Mouse (Mus musculus) erythroblast, embryonic 14.5 days (primary cell): ENCODE data around the gene Tm4sf5. TPM values are rescaled to one million over a fixed set of nuclear protein-coding genes. Genes with fewer than 3 reads are reported as not detected.

Experiments
- H3K27me3 ChIP-seq: 2 replicates; pipeline ENCODE4 v1.6.1; 2012; ENCODE audit warnings: inconsistent platforms; ENCODE audit not compliant: control insufficient read depth
- H3K36me3 ChIP-seq: 2 replicates; pipeline ENCODE4 v1.6.1; 2012; ENCODE audit warnings: mild to moderate bottlenecking, inconsistent platforms; ENCODE audit not compliant: control insufficient read depth
- H3K4me1 ChIP-seq: 2 replicates; pipeline ENCODE4 v1.6.1; 2012; ENCODE audit warnings: inconsistent platforms; ENCODE audit not compliant: control insufficient read depth
- H3K4me3 ChIP-seq: replicated peaks from 2 replicates; pipeline ENCODE3; 2012; ENCODE audit warnings: moderate library complexity, mild to moderate bottlenecking, inconsistent platforms
- H3K9me3 ChIP-seq: 2 replicates; pipeline ENCODE4 v1.6.1; 2012; ENCODE audit warnings: low read length, inconsistent platforms, mixed read lengths; ENCODE audit not compliant: control insufficient read depth
- GATA1 ChIP-seq: IDR thresholded peaks from 2 replicates; pipeline ENCODE4 v1.6.1; 2012; ENCODE audit warnings: low read length, inconsistent platforms, mixed read lengths
- TAL1 ChIP-seq: IDR thresholded peaks from 3 replicates; pipeline ENCODE4 v1.6.1; 2012; ENCODE audit warnings: low read length, inconsistent platforms, mixed read lengths
- polyA plus RNA-seq: library from polyadenylated mRNA; stranded (reverse); fragments of >175 nt; gene quantifications from 2 replicates; pipeline ENCODE4 v1.2.3, GENCODE M21; 2012

Gene Tm4sf5
- polyA plus RNA-seq, 1 experiment: not detected

DNA sequence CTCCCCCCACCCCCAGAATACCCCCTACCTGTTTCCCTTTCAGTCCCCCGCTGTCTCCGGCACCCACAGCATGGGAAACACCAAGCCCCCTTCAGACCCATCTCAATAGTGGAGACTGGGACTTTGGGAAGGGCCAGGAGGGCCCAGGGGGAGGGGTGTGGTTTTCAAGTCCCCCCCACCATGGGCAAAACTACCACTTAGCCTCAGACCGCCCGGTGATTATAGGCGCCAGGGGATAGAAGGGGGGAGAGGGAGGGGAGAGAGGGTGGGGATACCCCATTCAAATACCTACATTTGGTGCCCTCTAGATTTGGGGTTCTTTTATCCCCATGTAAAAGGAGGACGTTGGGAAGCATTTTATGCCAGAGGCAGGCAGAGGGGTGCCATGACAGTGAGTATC, 27.8 kb downstream of the Tm4sf5 start, which contains the start of gene Gm40193:
Gene Gm40193 (minus strand): TSS at position 101 of the 400 bp plus-strand sequence.
- Histone ChIP-seq H3K27me3 (peaks cover 3% of the 10 kb centered on the region; the same call in 1 of the 2 replicates), H3K4me1 (no peaks in the 10 kb centered on the region), H3K4me3 (no peak within 1 kb of the TSS), H3K9me3 (no peaks in the 10 kb centered on the region), H3K36me3 (peaks cover 15% of the 10 kb centered on the region)
- TF ChIP-seq GATA1 (no peak), TAL1 (no peak)

DNA sequence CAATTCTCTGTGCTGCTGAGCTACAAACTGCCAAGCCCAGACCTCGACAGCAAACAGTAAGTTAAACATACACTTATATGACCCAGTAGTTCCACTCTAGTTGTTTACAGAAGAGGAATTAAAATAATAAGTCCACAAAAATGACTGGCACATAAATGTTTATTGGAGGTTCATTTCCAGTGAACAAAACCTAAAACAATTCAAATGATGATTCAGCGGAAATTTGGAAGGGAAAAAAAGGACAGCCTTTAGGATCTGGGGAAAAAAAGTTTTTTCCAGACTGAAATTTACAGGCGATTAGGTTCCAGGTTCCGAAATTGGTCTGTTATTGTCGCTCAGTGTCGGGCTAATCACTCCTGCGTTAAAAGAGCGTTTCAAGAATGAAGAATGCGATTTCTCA, 34.4 kb downstream of the Tm4sf5 start:
- peaks cover 12% of the 10 kb centered on the region for H3K4me1 ChIP-seq
- TF ChIP-seq TAL1 (no peak), GATA1 (no peak)

DNA sequence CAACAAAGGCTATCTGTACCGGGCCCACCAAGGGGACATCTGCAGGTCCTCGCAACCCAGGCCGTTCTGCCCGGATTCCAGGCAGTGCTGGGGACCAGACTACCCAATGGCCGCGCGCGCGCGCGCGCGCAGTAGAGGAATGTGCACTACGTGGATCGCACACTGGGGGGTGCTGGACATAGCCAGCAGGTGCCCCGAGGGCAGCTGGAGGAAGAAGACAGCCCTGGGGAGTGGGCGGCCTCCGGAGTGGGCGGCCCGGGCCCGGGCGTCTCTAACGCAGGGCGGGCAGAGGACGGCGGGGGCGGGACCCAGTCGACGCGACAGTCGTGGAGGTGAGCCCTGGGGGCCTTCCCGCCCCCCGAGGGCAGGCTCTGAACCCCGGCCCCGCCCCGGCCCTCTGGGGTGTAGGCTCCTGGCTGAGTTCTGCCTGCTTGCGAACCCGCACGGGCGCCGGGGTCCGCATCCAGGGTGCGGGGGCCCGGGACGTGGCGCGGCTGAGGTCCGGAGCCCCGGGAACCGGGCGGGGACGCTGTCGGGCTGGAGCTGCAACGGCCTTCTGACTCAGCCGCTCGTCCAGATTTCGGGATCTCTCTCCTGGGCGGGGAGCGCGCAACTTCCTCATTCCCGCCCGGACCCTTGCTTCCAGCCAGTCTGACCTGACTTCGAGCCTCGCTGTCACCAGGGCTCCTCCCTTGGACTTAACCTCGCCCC, 35.0 kb downstream of the Tm4sf5 start, which contains the start of gene Pld2:
Gene Pld2 (plus strand): TSS at position 188 of the 711 bp plus-strand sequence.
- TF ChIP-seq GATA1: no peak
- no peak for TF ChIP-seq TAL1
- peak within 1 kb of the TSS; percentile 54 for H3K4me3 ChIP-seq
- peaks cover 12% of the 10 kb centered on the region for H3K4me1 ChIP-seq
- H3K9me3 ChIP-seq: no peaks in the 10 kb centered on the region
- H3K27me3 ChIP-seq: peaks cover 48% of the 10 kb centered on the region
- H3K36me3 ChIP-seq: no peaks in the 10 kb centered on the region

More for the DNA sequence above, 34.4 kb downstream of the Tm4sf5 start:
- Histone ChIP-seq H3K9me3 (no peaks in the 10 kb centered on the region), H3K27me3 (peaks cover 45% of the 10 kb centered on the region), H3K4me3 (peak overlapping the region; percentile 54), H3K36me3 (no peaks in the 10 kb centered on the region)

- Histone ChIP-seq H3K27me3 (peaks cover 48% of the 10 kb centered on the region), H3K4me3 (no peak overlapping the region), H3K9me3 (no peaks in the 10 kb centered on the region), H3K4me1 (peaks cover 12% of the 10 kb centered on the region), H3K36me3 (no peaks in the 10 kb centered on the region)
- TF ChIP-seq TAL1: no peak
- no peak for TF ChIP-seq GATA1
Measured at GRCm38 (mm10) chr11:70540928-70541327, 35.9 kb downstream of the Tm4sf5 start.

- Histone ChIP-seq H3K27me3 (peaks cover 48% of the 10 kb centered on the region), H3K9me3 (no peaks in the 10 kb centered on the region), H3K36me3 (no peaks in the 10 kb centered on the region), H3K4me1 (peaks cover 12% of the 10 kb centered on the region), H3K4me3 (no peak overlapping the region)
- TF ChIP-seq GATA1 (no peak), TAL1 (no peak)
Measured at GRCm38 (mm10) chr11:70541415-70541814, 36.4 kb downstream of the Tm4sf5 start.

DNA sequence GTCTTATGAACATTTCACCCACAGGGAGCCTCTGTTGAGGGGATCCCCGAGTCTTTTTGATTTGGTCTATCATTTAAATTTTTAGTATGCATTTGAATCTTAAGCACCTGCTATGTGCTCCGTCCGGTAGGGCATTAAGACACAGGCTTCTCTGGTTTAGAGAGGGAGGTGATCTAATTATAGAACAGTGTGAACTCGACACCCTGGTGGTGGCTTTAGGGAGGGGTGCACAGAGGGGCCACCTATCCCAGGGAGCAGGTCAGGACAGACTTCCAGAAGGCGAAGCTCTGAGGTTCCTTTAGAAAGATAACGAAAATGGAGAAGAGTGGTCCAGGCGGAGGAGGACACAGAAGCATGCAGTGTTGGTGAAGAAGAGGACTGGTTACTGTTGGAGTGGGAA, 39.5 kb downstream of the Tm4sf5 start:
- Histone ChIP-seq H3K4me1 (peaks cover 12% of the 10 kb centered on the region), H3K4me3 (no peak overlapping the region), H3K36me3 (no peaks in the 10 kb centered on the region), H3K9me3 (no peaks in the 10 kb centered on the region), H3K27me3 (peaks cover 39% of the 10 kb centered on the region)
- TF ChIP-seq GATA1: no peak
- TF ChIP-seq TAL1: no peak

DNA sequence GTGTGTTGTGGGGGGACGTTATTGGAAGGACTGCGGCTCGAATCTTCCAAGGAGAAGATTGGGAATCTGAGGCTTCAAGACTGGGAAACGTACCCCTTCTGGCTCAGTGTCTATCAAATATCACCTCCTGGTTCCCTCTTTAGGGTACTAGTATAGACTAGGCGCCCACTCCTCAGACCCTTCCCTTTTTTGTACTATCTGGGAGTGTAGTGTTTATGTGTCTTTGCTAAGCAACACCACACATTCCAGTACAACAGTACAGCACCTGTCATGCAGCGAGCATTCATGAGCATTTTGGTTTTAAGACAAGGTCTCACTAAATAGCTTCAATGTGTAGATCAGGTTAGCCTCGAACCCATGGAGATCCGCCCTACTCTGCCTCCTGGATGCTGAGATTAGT, 46.5 kb downstream of the Tm4sf5 start:
- TF ChIP-seq GATA1: no peak
- no peak for TF ChIP-seq TAL1
- H3K36me3 ChIP-seq: no peaks in the 10 kb centered on the region; the same call in 1 of the 2 replicates
- peaks cover 12% of the 10 kb centered on the region for H3K27me3 ChIP-seq
- no peak overlapping the region for H3K4me3 ChIP-seq
- H3K4me1 ChIP-seq: no peaks in the 10 kb centered on the region
- no peaks in the 10 kb centered on the region for H3K9me3 ChIP-seq

- Histone ChIP-seq H3K27me3 (peaks cover 12% of the 10 kb centered on the region), H3K36me3 (no peaks in the 10 kb centered on the region; the same call in 1 of the 2 replicates), H3K4me3 (no peak overlapping the region), H3K9me3 (no peaks in the 10 kb centered on the region), H3K4me1 (no peaks in the 10 kb centered on the region)
- no peak for TF ChIP-seq GATA1
- TF ChIP-seq TAL1: no peak
Measured at GRCm38 (mm10) chr11:70553940-70554339, 48.9 kb downstream of the Tm4sf5 start.

DNA sequence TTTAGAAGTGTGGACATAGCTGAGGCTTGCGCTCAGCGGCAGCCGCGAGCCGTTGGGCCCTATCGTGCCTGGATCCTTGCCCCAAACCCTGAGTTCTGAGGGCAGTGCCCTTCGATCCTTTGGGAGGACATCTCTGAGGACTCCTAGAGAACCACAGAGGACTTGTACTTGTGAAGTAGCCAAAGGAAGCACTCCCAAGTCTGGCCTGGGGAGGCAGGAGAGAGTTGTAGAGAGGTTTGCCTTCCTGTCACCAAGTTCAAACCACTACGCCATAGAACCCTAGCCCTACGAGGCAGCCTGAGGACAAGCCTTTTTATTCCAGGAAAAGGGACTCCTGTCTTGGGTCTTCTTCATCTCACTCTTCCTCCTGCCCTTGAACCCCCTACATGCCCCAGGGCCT, 52.5 kb downstream of the Tm4sf5 start:
- Histone ChIP-seq H3K4me3 (no peak overlapping the region), H3K9me3 (no peaks in the 10 kb centered on the region), H3K27me3 (peaks cover 12% of the 10 kb centered on the region), H3K4me1 (peaks cover 8% of the 10 kb centered on the region), H3K36me3 (no peaks in the 10 kb centered on the region; the same call in 1 of the 2 replicates)
- TF ChIP-seq TAL1: no peak
- TF ChIP-seq GATA1: no peak

Other genes with a start within 250 kb of the Tm4sf5 start
- gene Alox12, start 249.9 kb upstream of the Tm4sf5 start, polyA plus RNA-seq: 0.03 and 0.05 TPM in 2 replicates
- not detected in 2 replicates for gene Alox12e, start 182.6 kb upstream of the Tm4sf5 start, polyA plus RNA-seq
- gene Alox15, start 153.2 kb upstream of the Tm4sf5 start, polyA plus RNA-seq: 0.03 TPM in 1 of 2 replicates, not detected in the other
- gene Pelp1, start 95.2 kb upstream of the Tm4sf5 start, polyA plus RNA-seq: 2.9 and 3.5 TPM in 2 replicates
- gene Arrb2, start 72.6 kb upstream of the Tm4sf5 start, polyA plus RNA-seq: 7.9 and 11.5 TPM in 2 replicates
- gene Med11, start 53.3 kb upstream of the Tm4sf5 start, polyA plus RNA-seq: 1.1 and 2.3 TPM in 2 replicates
- gene Zmynd15, start 45.8 kb upstream of the Tm4sf5 start, polyA plus RNA-seq: 0.02 TPM in 1 of 2 replicates, not detected in the other
- gene Cxcl16, start 45.3 kb upstream of the Tm4sf5 start, polyA plus RNA-seq: not detected in 2 replicates
- gene Vmo1, start 9.4 kb downstream of the Tm4sf5 start, polyA plus RNA-seq: not detected in 2 replicates
- 0.10 TPM in 1 of 2 replicates, not detected in the other for gene Gltpd2, start 14.0 kb downstream of the Tm4sf5 start, polyA plus RNA-seq
- gene Psmb6, start 20.1 kb downstream of the Tm4sf5 start, polyA plus RNA-seq: 27.3 and 29.9 TPM in 2 replicates
- not detected in 2 replicates for gene Gm40193, start 27.7 kb downstream of the Tm4sf5 start, polyA plus RNA-seq
- 0.01 TPM in 1 of 2 replicates, not detected in the other for gene Pld2, start 34.8 kb downstream of the Tm4sf5 start, polyA plus RNA-seq
- gene Mink1, start 57.6 kb downstream of the Tm4sf5 start, polyA plus RNA-seq: 1.1 and 1.2 TPM in 2 replicates
- gene 4930544D05Rik, start 110.6 kb downstream of the Tm4sf5 start, polyA plus RNA-seq: not detected in 2 replicates
- gene Chrne, start 114.0 kb downstream of the Tm4sf5 start, polyA plus RNA-seq: 0.06 TPM in 1 of 2 replicates, not detected in the other
- gene Gp1ba, start 133.9 kb downstream of the Tm4sf5 start, polyA plus RNA-seq: 0.12 TPM in 2 replicates
- gene Rnf167, start 142.0 kb downstream of the Tm4sf5 start, polyA plus RNA-seq: 24.0 and 33.2 TPM in 2 replicates
- gene Slc25a11, start 142.2 kb downstream of the Tm4sf5 start, polyA plus RNA-seq: 2.2 and 2.4 TPM in 2 replicates
- gene Pfn1, start 149.4 kb downstream of the Tm4sf5 start, polyA plus RNA-seq: 240 and 308 TPM in 2 replicates
- gene Eno3, start 152.0 kb downstream of the Tm4sf5 start, polyA plus RNA-seq: 0.74 and 0.78 TPM in 2 replicates
- gene Spag7, start 164.2 kb downstream of the Tm4sf5 start, polyA plus RNA-seq: 11.0 and 18.1 TPM in 2 replicates
- 0.30 and 0.36 TPM in 2 replicates for gene Camta2, start 182.9 kb downstream of the Tm4sf5 start, polyA plus RNA-seq
- not detected in 2 replicates for gene Inca1, start 194.9 kb downstream of the Tm4sf5 start, polyA plus RNA-seq
- 0.31 and 0.32 TPM in 2 replicates for gene Kif1c, start 195.3 kb downstream of the Tm4sf5 start, polyA plus RNA-seq